Mouse (Mus musculus) hindbrain, embryonic 10.5 days (tissue): ENCODE results near the gene Dusp28. TPM values are rescaled to one million over a fixed set of nuclear protein-coding genes. Genes with fewer than 3 reads are reported as not detected.

Source experiments
- DNase-seq: peaks from one replicate; pipeline ENCODE4 v3.0.0-alpha.2; 2017; ENCODE audit warnings: low spot score
- H3K27ac ChIP-seq: fragments of 300-500 bp; sonication (generic); 2 replicates; pipeline ENCODE4 v1.5.1; 2016; ENCODE audit warnings: mild to moderate bottlenecking, moderate library complexity
- H3K27me3 ChIP-seq: fragments of 300-500 bp; sonication (generic); 2 replicates; pipeline ENCODE4 v1.6.1; 2016; ENCODE audit warnings: mild to moderate bottlenecking; ENCODE audit not compliant: poor library complexity, insufficient read depth, severe bottlenecking
- H3K36me3 ChIP-seq: fragments of 300-500 bp; sonication (generic); 2 replicates; pipeline ENCODE4 v1.6.1; 2016; ENCODE audit warnings: mild to moderate bottlenecking, moderate library complexity
- H3K4me1 ChIP-seq: fragments of 300-500 bp; sonication (generic); replicated peaks from 2 replicates; pipeline ENCODE4 v1.6.1; 2016; ENCODE audit warnings: mild to moderate bottlenecking
- H3K4me3 ChIP-seq: fragments of 300-500 bp; sonication (generic); 2 replicates; pipeline ENCODE4 v1.5.1; 2016; ENCODE audit warnings: mild to moderate bottlenecking, moderate library complexity
- H3K9me3 ChIP-seq: fragments of 300-500 bp; sonication (generic); 2 replicates; pipeline ENCODE4 v1.6.1; 2016; ENCODE audit warnings: mild to moderate bottlenecking, moderate library complexity
- WGBS: fragments of 180-500 bp; shearing (Covaris S2); methylation state at CpG from one replicate; pipeline ENCODE4 v1.1.7; 2016; 5-methylcytosine and 5-hydroxymethylcytosine counted together
- polyA plus RNA-seq: library from polyadenylated mRNA; unstranded; fragments of >200 nt; fragmentation: Nextera tagmentation; extraction: Ambion mirVana; gene quantifications from 2 replicates; pipeline ENCODE4 v1.2.1, GENCODE M21; 2016

Dusp28 gene
- 10.8 and 11.1 TPM in 2 replicates for polyA plus RNA-seq

DNA sequence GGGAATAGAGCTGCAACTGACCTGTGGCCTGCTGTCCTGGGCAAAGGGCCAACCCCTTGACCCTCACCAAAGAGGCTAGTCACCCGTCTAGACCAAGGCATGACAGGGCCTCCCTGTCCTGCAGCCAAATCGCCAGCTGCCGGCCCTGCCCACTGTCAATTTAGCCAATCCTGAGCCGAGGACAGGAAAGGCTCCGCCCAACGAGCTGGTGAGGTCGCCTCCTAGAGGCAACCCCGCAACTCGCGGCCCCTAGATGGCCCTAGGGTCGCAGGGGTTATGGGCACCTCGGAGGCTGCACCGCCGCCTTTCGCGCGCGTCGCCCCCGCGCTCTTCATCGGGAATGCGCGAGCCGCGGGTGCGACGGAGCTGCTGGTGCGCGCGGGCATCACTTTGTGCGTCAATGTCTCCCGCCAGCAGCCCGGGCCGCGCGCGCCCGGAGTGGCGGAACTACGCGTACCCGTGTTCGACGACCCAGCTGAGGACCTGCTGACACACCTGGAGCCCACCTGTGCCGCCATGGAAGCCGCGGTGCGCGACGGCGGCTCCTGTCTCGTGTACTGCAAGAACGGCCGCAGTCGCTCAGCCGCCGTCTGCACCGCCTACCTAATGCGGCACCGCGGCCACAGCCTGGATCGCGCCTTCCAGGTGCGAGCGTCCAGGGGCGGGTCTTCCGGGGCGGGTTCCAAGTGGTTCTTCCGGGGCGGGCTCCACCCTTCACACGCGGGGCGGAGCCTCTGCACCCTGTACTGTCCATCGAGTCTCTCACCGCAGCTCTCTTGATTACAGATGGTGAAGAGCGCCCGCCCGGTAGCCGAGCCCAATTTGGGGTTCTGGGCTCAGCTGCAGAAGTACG is at the start of gene Dusp28:
TSS of gene Dusp28 (plus strand) at position 203 of the 853 bp plus-strand sequence.
- WGBS = under 1% methylated on average over 81 of the region's 81 CpGs
- peak within 1 kb of the TSS; percentile 90 for H3K27ac ChIP-seq
- peak; percentile 92 for DNase-seq
- peaks cover 40% of the 10 kb centered on the region for H3K27me3 ChIP-seq
- H3K9me3 ChIP-seq = no peaks in the 10 kb centered on the region
- H3K4me1 ChIP-seq = peaks cover 60% of the 10 kb centered on the region
- no peaks in the 10 kb centered on the region for H3K36me3 ChIP-seq
- H3K4me3 ChIP-seq = peak within 1 kb of the TSS; percentile 80

DNA sequence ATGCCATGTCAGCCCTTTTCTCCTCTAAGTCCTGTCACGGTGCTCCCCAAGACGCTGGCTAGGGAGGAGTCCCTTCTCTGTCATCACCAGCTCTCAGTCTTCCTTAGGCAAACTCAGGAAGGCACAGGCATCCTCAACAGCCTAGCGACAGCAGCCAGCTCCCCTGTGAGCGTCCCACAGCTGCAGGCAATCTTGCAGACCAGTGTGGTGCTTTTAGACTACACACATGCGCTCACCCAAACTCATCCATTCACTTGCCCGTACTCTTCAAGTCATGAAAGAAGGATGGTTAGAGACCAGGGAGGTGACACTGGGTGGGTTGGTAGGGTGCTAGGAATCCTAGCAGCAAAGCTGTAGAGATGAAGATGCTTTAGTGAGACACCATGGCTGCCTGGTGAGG is 45.3 kb upstream of the Dusp28 start:
- H3K9me3 ChIP-seq = no peaks in the 10 kb centered on the region
- 75% methylated on average over 6 of the region's 6 CpGs for WGBS
- DNase-seq = no peak
- no peaks in the 10 kb centered on the region for H3K27me3 ChIP-seq
- no peak overlapping the region for H3K4me3 ChIP-seq
- H3K4me1 ChIP-seq = peaks cover 9% of the 10 kb centered on the region
- H3K27ac ChIP-seq = no peak overlapping the region
- H3K36me3 ChIP-seq = peaks cover 41% of the 10 kb centered on the region

DNA sequence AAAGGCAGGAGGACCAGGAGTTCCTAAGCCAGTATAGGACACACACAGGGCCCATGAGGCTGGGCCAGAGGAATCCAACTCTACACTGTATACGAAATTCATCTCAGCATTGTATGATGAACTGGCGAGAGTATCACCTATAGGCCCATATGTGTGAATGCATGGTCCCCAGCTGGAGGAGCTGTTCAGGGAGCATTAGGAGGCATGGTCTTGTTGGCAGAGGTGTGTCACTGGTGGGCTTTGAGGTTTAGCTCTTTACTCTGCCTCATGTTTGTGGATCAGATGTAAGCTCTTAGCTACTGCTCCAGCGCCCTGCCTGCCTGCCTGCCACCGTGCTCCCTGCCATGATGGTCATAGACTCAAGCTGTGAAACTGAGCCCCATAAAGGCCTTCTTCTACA is 43.5 kb upstream of the Dusp28 start:
- WGBS = 87% methylated on average over 4 of the region's 4 CpGs
- no peaks in the 10 kb centered on the region for H3K27me3 ChIP-seq
- DNase-seq = no peak
- no peak overlapping the region for H3K4me3 ChIP-seq
- no peak overlapping the region for H3K27ac ChIP-seq
- H3K9me3 ChIP-seq = no peaks in the 10 kb centered on the region
- peaks cover 23% of the 10 kb centered on the region for H3K36me3 ChIP-seq
- peaks cover 9% of the 10 kb centered on the region for H3K4me1 ChIP-seq

DNA sequence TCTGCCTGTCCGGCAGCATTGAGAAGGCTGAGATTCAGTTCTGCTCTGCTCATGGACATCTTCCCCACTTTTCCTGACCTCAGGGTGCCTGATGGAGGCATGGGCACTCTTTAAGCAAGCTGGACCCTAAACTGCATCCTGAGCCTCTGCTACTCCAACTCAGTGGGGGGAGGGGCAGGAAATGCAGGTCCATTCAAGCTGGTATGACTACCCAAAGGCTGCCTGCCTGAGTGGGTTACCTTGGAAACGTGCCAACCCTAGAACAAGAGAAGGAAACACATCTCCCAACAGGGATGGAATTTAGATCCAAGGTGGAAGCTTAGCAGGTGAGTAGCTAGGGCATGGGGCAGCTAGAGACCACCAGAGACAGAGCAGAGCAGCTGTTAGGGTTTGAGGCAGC is 40.6 kb upstream of the Dusp28 start:
- WGBS = 68% methylated on average over 2 of the region's 2 CpGs
- Histone ChIP-seq H3K27ac (no peak overlapping the region), H3K27me3 (no peaks in the 10 kb centered on the region), H3K4me3 (no peak overlapping the region), H3K4me1 (peaks cover 9% of the 10 kb centered on the region), H3K36me3 (no peaks in the 10 kb centered on the region), H3K9me3 (no peaks in the 10 kb centered on the region)
- DNase-seq = no peak

DNA sequence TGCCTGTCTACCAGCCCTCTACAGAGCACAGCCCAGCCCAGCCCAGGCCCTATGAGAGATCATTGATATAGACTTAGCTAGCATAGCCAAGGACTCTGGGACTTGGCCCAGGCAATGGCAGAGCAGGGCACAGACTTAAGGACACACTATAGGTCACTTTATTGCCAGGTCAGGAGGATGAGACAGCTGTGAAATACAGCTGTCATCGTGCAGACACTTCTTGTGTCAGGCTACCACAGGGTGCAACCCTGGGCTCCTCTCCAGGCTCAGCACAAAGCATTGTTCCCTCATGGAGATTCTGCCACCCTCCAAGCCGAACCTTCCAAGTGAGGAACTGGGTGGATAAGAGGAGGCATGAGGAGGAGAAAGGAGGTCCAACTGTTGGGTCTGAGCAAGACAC is 36.8 kb upstream of the Dusp28 start:
- H3K9me3 ChIP-seq = no peaks in the 10 kb centered on the region
- DNase-seq = no peak
- no peak overlapping the region for H3K4me3 ChIP-seq
- no peaks in the 10 kb centered on the region for H3K36me3 ChIP-seq
- peaks cover 15% of the 10 kb centered on the region for H3K4me1 ChIP-seq
- WGBS = 77% methylated on average over 2 of the region's 2 CpGs
- no peaks in the 10 kb centered on the region for H3K27me3 ChIP-seq
- no peak overlapping the region for H3K27ac ChIP-seq

DNA sequence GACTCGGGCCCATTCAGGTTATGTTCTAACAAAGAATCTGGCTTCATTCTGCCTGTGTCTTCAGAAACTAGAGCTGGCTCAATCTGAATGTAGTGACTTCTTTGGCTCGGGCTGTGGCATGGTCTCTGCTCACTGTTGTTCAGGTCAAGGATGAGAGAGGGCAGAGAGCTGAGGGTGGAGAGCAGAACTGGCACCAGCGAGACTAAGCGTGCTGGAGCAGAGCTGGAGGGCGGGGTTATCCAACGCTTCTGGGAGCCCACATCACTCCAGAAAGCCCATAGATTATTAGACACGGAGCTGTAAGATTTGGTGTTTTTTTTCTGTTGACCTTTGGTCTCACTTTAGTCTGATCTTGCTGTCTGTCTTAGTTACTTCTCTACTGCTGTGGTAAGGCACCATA is 34.1 kb upstream of the Dusp28 start:
- no peak overlapping the region for H3K27ac ChIP-seq
- WGBS = 85% methylated on average over 7 of the region's 7 CpGs

DNA sequence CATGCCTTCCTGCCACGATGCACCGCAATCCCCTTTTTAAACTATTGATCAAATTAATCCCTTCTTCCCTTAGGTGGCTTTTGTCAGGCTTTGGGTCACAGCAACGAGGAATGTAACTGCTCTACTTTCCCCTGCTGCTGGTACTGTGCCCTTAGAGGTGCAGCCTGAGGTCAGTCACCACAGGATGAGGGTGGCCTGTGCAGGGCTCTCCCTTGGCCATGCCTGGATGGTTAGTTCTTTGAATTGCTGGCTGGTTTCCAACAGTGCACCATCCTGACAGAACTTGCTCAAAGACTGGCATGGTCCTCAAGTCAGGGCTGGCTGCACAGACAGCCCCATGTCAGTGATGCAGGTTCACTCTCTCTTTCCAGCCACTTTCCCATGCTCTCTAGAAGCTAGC is 32.8 kb upstream of the Dusp28 start:
- H3K4me1 ChIP-seq = peaks cover 21% of the 10 kb centered on the region; the same call in 1 of the 2 replicates
- no peak for DNase-seq
- WGBS = 81% methylated on average over 3 of the region's 3 CpGs

More for the DNA sequence above, 34.1 kb upstream of the Dusp28 start:
- Histone ChIP-seq H3K9me3 (no peaks in the 10 kb centered on the region), H3K36me3 (no peaks in the 10 kb centered on the region), H3K4me1 (peaks cover 17% of the 10 kb centered on the region; the same call in 1 of the 2 replicates), H3K4me3 (no peak overlapping the region), H3K27me3 (no peaks in the 10 kb centered on the region)
- no peak for DNase-seq

DNA sequence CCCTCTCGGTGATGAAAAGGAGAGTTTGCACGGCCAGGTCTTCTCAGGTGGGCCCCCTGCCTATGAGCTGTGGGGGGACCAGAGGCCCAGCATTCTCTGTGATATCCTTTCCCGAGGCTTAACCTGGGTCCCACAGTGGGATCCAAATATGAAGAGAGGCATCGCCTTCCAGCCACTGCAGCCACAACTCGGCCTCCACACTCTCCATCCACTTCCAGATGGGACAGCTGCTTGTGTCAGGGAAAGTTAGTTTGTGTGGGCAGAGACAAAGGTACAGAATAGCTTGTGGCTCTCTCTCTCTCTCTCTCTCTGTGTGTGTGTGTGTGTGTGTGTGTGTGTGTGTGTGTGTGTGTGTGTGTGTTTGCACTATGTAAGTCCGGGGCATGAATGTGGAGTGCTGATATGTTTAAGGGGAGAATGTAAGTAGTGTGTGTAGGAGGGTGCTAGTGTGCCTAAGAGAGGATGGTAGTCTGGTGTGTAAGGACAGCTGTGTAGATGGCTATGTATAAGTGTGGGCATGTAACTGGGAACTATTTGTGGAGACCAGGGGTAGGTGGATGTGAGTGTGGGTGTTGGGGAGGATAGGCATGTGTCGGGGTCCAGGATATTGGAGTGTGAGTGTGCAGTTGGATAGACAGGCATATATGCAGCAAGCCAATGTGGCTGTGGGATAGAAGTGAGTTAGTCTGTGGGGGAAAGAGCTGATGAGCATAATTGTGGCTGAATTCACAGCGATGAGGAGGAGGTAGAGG is 31.2 kb upstream of the Dusp28 start:
- Histone ChIP-seq H3K36me3 (no peaks in the 10 kb centered on the region), H3K27ac (no peak overlapping the region), H3K9me3 (no peaks in the 10 kb centered on the region), H3K27me3 (no peaks in the 10 kb centered on the region), H3K4me1 (peaks cover 21% of the 10 kb centered on the region; the same call in 1 of the 2 replicates), H3K4me3 (no peak overlapping the region)
- no peak for DNase-seq
- 89% methylated on average over 8 of the region's 8 CpGs for WGBS

More for the DNA sequence above, 32.8 kb upstream of the Dusp28 start:
- Histone ChIP-seq H3K4me3 (no peak overlapping the region), H3K27ac (no peak overlapping the region), H3K36me3 (no peaks in the 10 kb centered on the region), H3K9me3 (no peaks in the 10 kb centered on the region), H3K27me3 (no peaks in the 10 kb centered on the region)

DNA sequence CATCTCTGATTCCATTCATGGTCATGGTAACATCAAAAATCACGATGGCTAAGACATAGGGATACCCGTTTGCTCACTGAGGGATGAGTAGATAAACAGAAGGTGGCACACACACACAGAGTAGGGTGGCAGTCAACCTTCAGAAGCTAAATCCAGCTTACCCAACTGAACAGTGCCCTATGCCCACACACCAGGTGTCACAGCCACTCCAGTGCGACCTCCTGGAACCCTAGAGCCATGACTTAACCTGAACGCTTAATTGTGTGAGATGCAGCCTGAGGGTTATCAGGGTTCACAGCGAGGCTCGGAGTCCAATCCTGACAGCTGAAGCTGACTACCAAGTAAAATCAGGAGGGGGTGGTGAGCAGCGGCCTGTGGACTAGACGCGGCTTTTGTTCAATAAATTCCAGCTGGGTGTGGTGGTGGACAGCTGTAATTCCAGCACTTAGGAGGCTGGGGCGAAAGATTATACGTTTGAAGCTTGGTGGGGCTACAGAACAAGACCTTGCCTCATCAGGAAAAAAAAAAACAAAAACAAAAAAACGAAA is 29.3 kb upstream of the Dusp28 start:
- H3K4me1 ChIP-seq = peaks cover 21% of the 10 kb centered on the region; the same call in 1 of the 2 replicates
- no peaks in the 10 kb centered on the region for H3K27me3 ChIP-seq
- H3K36me3 ChIP-seq = no peaks in the 10 kb centered on the region
- no peak for DNase-seq
- WGBS = 68% methylated on average over 12 of the region's 12 CpGs
- H3K4me3 ChIP-seq = no peak overlapping the region
- H3K9me3 ChIP-seq = no peaks in the 10 kb centered on the region
- no peak overlapping the region for H3K27ac ChIP-seq

DNA sequence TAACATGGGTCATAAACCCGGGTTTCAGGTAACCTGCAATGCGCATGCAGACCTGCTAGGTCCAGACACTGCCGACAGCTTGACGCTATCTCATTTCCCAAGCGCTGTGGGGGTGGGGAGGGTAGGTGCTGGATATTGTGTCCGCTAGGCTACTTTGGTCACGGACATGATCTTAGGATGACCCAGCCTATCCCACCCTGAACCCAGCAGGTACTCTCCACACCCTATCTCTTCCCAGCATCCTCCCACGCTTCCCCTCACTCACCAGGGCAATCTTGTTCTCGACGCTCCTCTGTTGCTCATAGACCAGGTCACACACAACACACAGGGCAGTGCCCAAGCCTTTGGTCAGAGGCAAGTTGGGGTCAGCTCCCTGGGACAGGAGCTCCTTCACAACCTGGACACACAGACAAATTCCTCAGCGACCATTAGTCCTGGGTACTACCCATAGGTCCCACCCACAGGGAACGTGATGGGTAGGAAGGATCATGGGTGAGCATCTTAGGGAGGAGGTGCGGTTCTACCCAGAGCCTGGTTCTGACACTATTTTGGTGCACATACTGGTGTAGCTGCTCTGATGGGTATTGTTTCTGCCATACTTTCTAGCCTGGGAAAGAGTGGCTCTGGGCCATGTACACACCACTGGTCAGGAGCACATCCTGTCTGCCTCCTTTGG is 28.6 kb upstream of the Dusp28 start:
- no peak for DNase-seq
- no peaks in the 10 kb centered on the region for H3K9me3 ChIP-seq
- no peaks in the 10 kb centered on the region for H3K36me3 ChIP-seq
- peaks cover 21% of the 10 kb centered on the region; the same call in 1 of the 2 replicates for H3K4me1 ChIP-seq
- 84% methylated on average over 13 of the region's 13 CpGs for WGBS
- H3K4me3 ChIP-seq = no peak overlapping the region
- H3K27ac ChIP-seq = no peak overlapping the region
- no peaks in the 10 kb centered on the region for H3K27me3 ChIP-seq

DNA sequence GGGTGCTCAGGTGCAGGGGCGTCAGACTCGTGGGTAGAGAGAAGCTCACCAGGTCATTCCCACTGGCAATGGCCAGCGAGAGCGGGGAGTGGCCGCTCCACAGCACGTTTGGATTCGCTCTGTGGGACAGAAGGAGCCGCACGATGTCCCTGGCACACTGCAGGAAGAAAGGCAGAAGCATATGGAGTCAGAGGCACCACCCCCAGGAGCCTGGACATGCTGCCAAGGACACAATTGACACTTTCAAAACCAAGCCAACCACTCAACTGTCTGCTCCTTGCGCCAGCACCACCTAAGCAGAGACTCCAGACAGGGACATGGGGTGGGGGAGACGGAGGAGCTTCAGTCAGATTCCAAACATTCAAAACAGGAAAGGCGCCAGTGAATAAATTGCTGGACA is 27.5 kb upstream of the Dusp28 start:
- Histone ChIP-seq H3K9me3 (no peaks in the 10 kb centered on the region), H3K27me3 (no peaks in the 10 kb centered on the region), H3K36me3 (no peaks in the 10 kb centered on the region), H3K4me1 (peaks cover 18% of the 10 kb centered on the region; the same call in 1 of the 2 replicates), H3K27ac (no peak overlapping the region), H3K4me3 (no peak overlapping the region)
- DNase-seq = no peak
- WGBS = 86% methylated on average over 12 of the region's 12 CpGs

DNA sequence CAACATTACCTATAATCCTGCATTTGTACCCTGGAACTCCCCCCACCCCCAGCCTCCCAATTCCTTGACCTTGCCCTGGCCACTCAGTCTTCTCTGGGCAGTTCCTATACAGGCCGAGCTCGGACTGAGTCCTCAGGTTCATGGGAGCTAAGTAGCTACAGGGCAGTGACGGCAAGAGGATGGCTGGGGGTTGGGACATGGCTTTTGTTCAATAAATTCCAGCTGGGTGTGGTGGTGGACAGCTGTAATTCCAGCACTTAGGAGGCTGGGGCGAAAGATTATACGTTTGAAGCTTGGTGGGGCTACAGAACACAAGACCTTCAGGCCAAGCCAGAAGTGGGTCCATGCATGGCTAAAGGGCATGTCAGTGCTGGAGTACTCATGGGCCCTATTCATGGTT is 26.7 kb upstream of the Dusp28 start:
- H3K27me3 ChIP-seq = no peaks in the 10 kb centered on the region
- no peak overlapping the region for H3K4me3 ChIP-seq
- no peak for DNase-seq
- no peak overlapping the region for H3K27ac ChIP-seq
- no peaks in the 10 kb centered on the region for H3K9me3 ChIP-seq
- WGBS = 82% methylated on average over 5 of the region's 5 CpGs
- peaks cover 15% of the 10 kb centered on the region; the same call in 1 of the 2 replicates for H3K4me1 ChIP-seq
- no peaks in the 10 kb centered on the region for H3K36me3 ChIP-seq
